Mouse (Mus musculus): Measurements from ENCODE around the gene Shank2. TPM values are rescaled to one million over a fixed set of nuclear protein-coding genes. Genes with fewer than 3 reads are reported as not detected.
A peak's percentile ranks its signal among the peaks of the same experiment; 100 is the strongest.

The Shank2 gene
- total and polyA plus RNA-seq, 3 experiments: not detected

DNA sequence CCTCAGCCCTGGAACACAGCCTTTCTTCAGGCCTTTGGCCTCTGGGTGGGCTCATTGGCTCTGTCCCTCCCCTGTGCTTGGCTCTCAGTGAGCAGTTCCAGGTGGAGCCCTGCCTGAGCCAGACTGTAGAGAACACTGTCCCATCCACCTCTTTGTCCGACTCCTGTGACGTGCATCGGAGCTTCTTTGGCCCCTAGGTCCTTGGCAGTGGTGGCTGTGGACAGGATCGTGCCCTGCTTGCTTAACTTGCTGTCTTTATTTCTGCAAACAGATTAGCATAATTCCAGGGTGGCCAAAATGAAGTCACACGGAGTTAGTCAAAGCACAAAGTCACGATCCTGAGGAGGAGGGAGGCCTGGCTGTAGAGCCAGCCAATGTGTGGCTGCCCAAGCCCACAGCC is 419.8 kb downstream of the Shank2 start:
- H3K27me3 ChIP-seq (replicated peaks): peaks cover 84% of the 10 kb centered on the region
- no peak overlapping the region for H3K9ac ChIP-seq (ENCODE audit: insufficient read depth, low read depth)
- DNase-seq (ENCODE audit: extremely low read depth): no peak
- H3K4me3 ChIP-seq (replicated peaks in 1 of 3; ENCODE audit: low read depth in 2 of 3, low read length in 2 of 3, poor library complexity in 1 of 3): no peak overlapping the region
- in situ Hi-C loops (cut with MboI; ENCODE audit: low pct_ligation_motif_present, low pct_unique_long_range_greater_than_20kb, low sequenced_read_pairs) (loop anchor here (10.0 kb wide), 1 partner anchor 207 kb away; no protein-coding TSS in a partner anchor), dilution Hi-C loops (cut with MboI; ENCODE audit: extremely low pct_ligation_motif_present, extremely low pct_unique_long_range_greater_than_20kb, low sequenced_read_pairs) (no loop called here)
- TF ChIP-seq EP300 (IDR thresholded peaks at IDR 0.05; ENCODE audit: low read length) (no peak), JUND (conservative IDR thresholded peaks at IDR 0.05; ENCODE audit: low read depth, low read length) (no peak), GABPA (IDR thresholded peaks at IDR 0.05; ENCODE audit: insufficient replicate concordance, low read depth, low read length) (no peak), USF2 (conservative IDR thresholded peaks at IDR 0.05; ENCODE audit: low read depth, low read length) (no peak), ZC3H11A (IDR thresholded peaks at IDR 0.05; ENCODE audit: low read depth, low read length) (no peak), ZKSCAN1 (IDR thresholded peaks at IDR 0.05; ENCODE audit: borderline replicate concordance, low read depth, low read length) (no peak), NRF1 (IDR thresholded peaks at IDR 0.05; ENCODE audit: low read depth, low read length) (no peak), SMC3 (IDR thresholded peaks at IDR 0.05; ENCODE audit: low read depth, low read length) (no peak), USF1 (IDR thresholded peaks at IDR 0.05; ENCODE audit: low read depth, low read length) (no peak), RCOR1 (conservative IDR thresholded peaks at IDR 0.05; ENCODE audit: low read depth, low read length) (no peak), POLR2A (IDR thresholded peaks at IDR 0.05; ENCODE audit: low read depth, low read length) (no peak), MXI1 (IDR thresholded peaks at IDR 0.05; ENCODE audit: low read depth, low read length) (no peak), POLR2AphosphoS2 (IDR thresholded peaks at IDR 0.05; ENCODE audit: low read depth, low read length) (no peak)
- no peaks in the 10 kb centered on the region for H3K36me3 ChIP-seq (replicated peaks in 1 of 2; ENCODE audit: control insufficient read depth in 1 of 2, insufficient read depth in 1 of 2, low read length in 1 of 2)
- H3K9me3 ChIP-seq (replicated peaks; ENCODE audit: low read length): no peaks in the 10 kb centered on the region
- H3K4me2 ChIP-seq (ENCODE audit: insufficient read depth, low read depth, poor library complexity, severe bottlenecking): no peak overlapping the region
- H3K4me1 ChIP-seq (ENCODE audit: control insufficient read depth in 1 of 2, insufficient read depth in 2 of 2): 0 out of 4 replicates have a peak, but pooled peaks cover 0 to 6% of the 10 kb centered on the region in 2 experiments
- H3K79me2 ChIP-seq (replicated peaks; ENCODE audit: control insufficient read depth, extremely low read depth, insufficient read depth, poor library complexity, severe bottlenecking): no peaks in the 10 kb centered on the region
- no peak overlapping the region for H3K27ac ChIP-seq (ENCODE audit: insufficient read depth, low read depth)

DNA sequence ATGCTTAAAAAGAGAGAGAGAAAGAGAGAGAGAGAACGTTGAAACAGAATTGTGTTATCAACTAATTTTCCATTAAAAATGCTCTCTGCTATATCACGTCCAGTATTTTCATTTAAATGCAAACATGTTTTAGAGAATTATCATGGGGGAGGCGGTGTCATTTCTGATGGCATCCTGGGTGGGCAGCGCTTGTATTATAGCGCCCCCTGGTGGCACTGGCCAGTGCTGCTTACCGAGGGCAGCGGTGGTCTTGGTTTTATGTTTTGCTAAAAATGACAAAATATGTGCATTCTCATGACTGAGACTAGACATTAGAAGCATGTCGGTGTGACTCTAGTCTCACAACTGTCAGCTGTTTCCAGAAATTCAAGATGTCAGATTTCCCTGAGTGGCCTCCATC is 424.2 kb downstream of the Shank2 start:
- peaks cover 84% of the 10 kb centered on the region for H3K27me3 ChIP-seq (replicated peaks)
- in situ Hi-C loops (cut with MboI; ENCODE audit: low pct_ligation_motif_present, low pct_unique_long_range_greater_than_20kb, low sequenced_read_pairs): loop anchor here (10.0 to 25.0 kb wide), 2 partner anchors 211 to 339 kb away; no protein-coding TSS in a partner anchor
- TF ChIP-seq CTCF (conservative IDR thresholded peaks at IDR 0.05 in 1 of 2, IDR thresholded peaks at IDR 0.05 in 1 of 2; ENCODE audit: low read depth in 2 of 2, low read length in 2 of 2): peak; percentile 89 to 92
- TF ChIP-seq GABPA (IDR thresholded peaks at IDR 0.05; ENCODE audit: insufficient replicate concordance, low read depth, low read length): no peak
- no peak for TF ChIP-seq POLR2A (IDR thresholded peaks at IDR 0.05; ENCODE audit: low read depth, low read length)
- TF ChIP-seq UBTF (IDR thresholded peaks at IDR 0.05; ENCODE audit: low read depth, low read length): no peak
- TF ChIP-seq CHD1 (IDR thresholded peaks at IDR 0.05; ENCODE audit: low read depth, low read length): no peak
- TF ChIP-seq ETS1 (conservative IDR thresholded peaks at IDR 0.05; ENCODE audit: low read depth, low read length): no peak
- TF ChIP-seq TBP (conservative IDR thresholded peaks at IDR 0.05; ENCODE audit: low read depth, low read length): no peak
- no peak for TF ChIP-seq KAT2A (IDR thresholded peaks at IDR 0.05; ENCODE audit: insufficient replicate concordance, low read length)
- no peak for TF ChIP-seq NRF1 (IDR thresholded peaks at IDR 0.05; ENCODE audit: low read depth, low read length)
- no peak for TF ChIP-seq RCOR1 (conservative IDR thresholded peaks at IDR 0.05; ENCODE audit: low read depth, low read length)
- no peak for TF ChIP-seq ZC3H11A (IDR thresholded peaks at IDR 0.05; ENCODE audit: low read depth, low read length)
- peak; percentile 80 for TF ChIP-seq SMC3 (IDR thresholded peaks at IDR 0.05; ENCODE audit: low read depth, low read length)
- peak; percentile 82 for TF ChIP-seq RAD21 (IDR thresholded peaks at IDR 0.05; ENCODE audit: low read depth, low read length)

More for the DNA sequence above, 424.2 kb downstream of the Shank2 start:
- H3K9me3 ChIP-seq (replicated peaks; ENCODE audit: low read length): peaks cover 4% of the 10 kb centered on the region
- H3K79me2 ChIP-seq (replicated peaks; ENCODE audit: control insufficient read depth, extremely low read depth, insufficient read depth, poor library complexity, severe bottlenecking): no peaks in the 10 kb centered on the region
- no peak overlapping the region for H3K27ac ChIP-seq (ENCODE audit: insufficient read depth, low read depth)
- H3K36me3 ChIP-seq (replicated peaks in 1 of 2; ENCODE audit: control insufficient read depth in 1 of 2, insufficient read depth in 1 of 2, low read length in 1 of 2): no peaks in the 10 kb centered on the region
- dilution Hi-C loops (cut with MboI; ENCODE audit: extremely low pct_ligation_motif_present, extremely low pct_unique_long_range_greater_than_20kb, low sequenced_read_pairs): no loop called here
- no peak overlapping the region for H3K9ac ChIP-seq (ENCODE audit: insufficient read depth, low read depth)
- H3K4me1 ChIP-seq (ENCODE audit: control insufficient read depth in 1 of 2, insufficient read depth in 2 of 2): no peaks in the 10 kb centered on the region
- peak; percentile 16 for DNase-seq (ENCODE audit: extremely low read depth)
- H3K4me3 ChIP-seq (replicated peaks in 1 of 3; ENCODE audit: low read depth in 2 of 3, low read length in 2 of 3, poor library complexity in 1 of 3): no peak overlapping the region
- no peak overlapping the region for H3K4me2 ChIP-seq (ENCODE audit: insufficient read depth, low read depth, poor library complexity, severe bottlenecking)
